Mouse (Mus musculus) gastrocnemius, adult 2 months (tissue): ENCODE results near the gene Pdgfc. TPM values are rescaled to one million over a fixed set of nuclear protein-coding genes. Genes with fewer than 3 reads are reported as not detected.

Source experiments
- DNase-seq: peaks from one replicate; pipeline ENCODE4 v3.0.0; 2022
- H3K27ac ChIP-seq: fragments of 200-600 bp; 2 replicates; pipeline ENCODE4 v1.8.1; 2022; ENCODE audit warnings: mild to moderate bottlenecking
- H3K4me3 ChIP-seq: fragments of 200-600 bp; 2 replicates; pipeline ENCODE4 v1.8.1; 2022; ENCODE audit warnings: mild to moderate bottlenecking, moderate library complexity
- CTCF ChIP-seq: fragments of 200-600 bp; IDR thresholded peaks from 2 replicates; pipeline ENCODE4 v1.8.1; 2022; ENCODE audit warnings: antibody characterized with exemption, mild to moderate bottlenecking, moderate library complexity
- intact Hi-C: fragments of 180-260 bp; cut with DNase I; formaldehyde crosslinking; loops from one replicate; pipeline ENCODE4 v1.15.1; 2025
- total RNA-seq, 2 experiments: library from RNA; stranded (reverse); gene quantifications; 2 replicates each; pipeline ENCODE4 v1.2.3; 2021

Gene Pdgfc
- total RNA-seq, 2 experiments from 2014 or later = 1.6 to 3.3 TPM

DNA sequence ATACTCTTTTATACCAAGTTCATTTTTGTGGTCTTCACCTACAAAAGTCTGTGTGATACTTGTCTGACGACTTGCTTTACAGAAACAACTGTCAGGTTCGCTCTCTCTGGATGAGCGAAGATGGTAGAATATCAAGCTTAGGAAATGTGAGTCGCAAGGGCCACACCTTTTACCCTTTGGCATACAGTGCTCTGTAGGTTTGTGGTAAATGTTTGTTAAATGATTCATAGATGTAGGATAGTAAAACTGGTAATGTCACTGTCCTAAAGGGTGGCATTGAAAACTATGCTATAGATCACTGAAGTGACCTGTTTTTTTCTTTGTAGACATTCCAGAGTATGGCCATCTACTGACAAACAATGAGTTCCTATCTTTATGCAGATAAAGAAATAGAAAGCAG, 161.4 kb downstream of the Pdgfc start:
- TF ChIP-seq CTCF = no peak
- intact Hi-C loops = no loop called here
- no peak overlapping the region for H3K27ac ChIP-seq

DNA sequence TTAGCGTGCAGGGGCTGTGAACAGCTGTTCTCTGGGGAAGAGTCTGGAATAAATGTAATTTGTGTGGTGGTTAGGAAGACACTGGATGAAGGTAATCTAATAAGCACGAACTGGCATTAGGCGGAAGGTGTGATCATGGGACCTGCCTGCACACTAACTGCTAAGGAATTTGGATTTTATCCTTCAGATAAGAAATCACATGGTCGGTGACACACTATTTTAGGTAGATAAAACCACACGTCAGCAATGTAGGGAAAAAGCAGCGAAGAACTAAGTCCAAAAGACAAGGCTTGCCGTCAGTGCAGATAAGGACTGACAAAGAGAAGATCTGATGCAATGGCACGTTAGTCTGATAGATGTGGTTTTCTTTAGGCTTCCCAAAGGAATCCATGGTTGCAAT, 164.4 kb downstream of the Pdgfc start:
- Histone ChIP-seq H3K4me3 (no peak overlapping the region), H3K27ac (no peak overlapping the region)
- intact Hi-C loops = no loop called here
- no peak for TF ChIP-seq CTCF
- DNase-seq = no peak

More for the DNA sequence above, 161.4 kb downstream of the Pdgfc start:
- no peak overlapping the region for H3K4me3 ChIP-seq
- DNase-seq = no peak

DNA sequence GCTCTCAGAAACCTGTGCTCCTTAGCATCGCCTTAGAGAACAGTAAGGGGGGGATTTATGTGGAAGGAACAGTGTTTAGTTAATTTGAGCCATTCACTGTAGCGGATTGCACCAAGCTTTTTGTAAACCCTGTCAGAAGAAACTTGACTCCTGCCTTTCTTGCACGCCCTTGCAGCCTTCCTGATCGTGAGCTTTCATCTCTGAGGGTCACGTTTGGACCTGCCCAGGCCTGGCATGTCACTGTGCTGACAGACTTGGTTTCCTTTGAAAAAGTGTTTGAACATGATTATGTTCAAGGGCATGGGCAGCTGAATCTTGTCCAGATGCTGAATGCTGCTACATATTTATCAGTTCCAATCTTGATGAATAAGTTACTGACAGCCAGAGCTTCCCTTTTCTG, 169.0 kb downstream of the Pdgfc start:
- Histone ChIP-seq H3K27ac (no peak overlapping the region), H3K4me3 (no peak overlapping the region)
- TF ChIP-seq CTCF = no peak
- no peak for DNase-seq
- intact Hi-C loops = no loop called here

DNA sequence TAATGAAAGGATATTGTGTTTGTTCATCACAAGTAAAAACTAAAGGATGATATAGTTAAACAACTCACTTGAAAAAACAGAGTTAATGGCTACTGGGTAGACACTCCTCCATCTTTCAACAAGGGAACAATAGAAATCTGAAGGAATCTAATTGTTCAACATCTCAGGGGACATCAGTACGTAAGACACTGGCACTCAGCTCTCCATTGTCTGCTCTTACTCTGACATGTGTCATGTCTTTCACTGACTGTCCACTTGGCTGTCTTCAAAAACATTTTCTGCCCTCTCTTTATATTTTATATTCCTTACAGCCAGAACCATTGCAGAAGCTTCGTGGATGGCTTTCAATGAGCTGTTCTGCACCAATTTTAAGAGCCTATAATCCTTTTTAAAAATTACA, 172.0 kb downstream of the Pdgfc start:
- no peak for TF ChIP-seq CTCF
- H3K27ac ChIP-seq = no peak overlapping the region
- H3K4me3 ChIP-seq = no peak overlapping the region
- intact Hi-C loops = no loop called here
- no peak for DNase-seq

DNA sequence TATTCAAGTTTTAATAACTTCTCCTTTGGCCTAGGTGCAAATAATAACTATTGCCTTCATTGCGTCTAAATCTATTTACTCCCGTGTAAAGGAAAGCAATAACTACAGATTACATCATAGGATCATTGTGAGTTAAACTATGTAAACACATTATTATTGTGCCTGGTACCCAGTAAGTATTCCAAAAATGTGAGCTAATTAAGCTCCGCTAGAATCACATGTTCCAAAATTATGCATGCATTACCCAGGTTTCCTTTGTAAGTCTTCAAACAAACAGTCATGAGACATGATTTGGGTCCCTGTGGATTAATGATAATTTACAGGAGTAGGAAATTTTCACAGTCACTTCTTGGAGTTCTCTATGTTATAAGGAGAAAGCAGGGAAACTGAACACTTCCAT, 174.9 kb downstream of the Pdgfc start:
- no peak for TF ChIP-seq CTCF
- intact Hi-C loops = no loop called here
- DNase-seq = no peak

DNA sequence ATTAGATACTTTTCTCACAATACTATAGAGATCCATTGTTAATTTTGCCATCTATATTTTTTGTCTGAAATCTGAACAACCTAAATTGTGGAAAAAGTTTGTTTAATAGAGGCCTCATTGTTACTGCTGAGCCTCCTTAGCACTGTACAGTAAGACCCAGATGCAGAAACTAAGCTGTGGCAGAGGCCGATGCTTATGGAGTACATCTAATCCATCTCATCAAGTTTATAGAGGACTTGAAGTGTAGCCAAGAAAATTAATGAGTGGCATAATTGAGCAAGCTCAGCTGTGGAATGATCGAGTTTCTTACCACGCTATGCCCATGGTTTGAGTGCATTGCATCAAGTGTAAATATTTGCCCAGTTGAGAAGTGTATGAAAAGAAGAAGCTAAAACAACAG, 175.4 kb downstream of the Pdgfc start:
- no peak overlapping the region for H3K4me3 ChIP-seq
- no peak for TF ChIP-seq CTCF
- intact Hi-C loops = no loop called here
- no peak overlapping the region for H3K27ac ChIP-seq
- no peak for DNase-seq

More for the DNA sequence above, 174.9 kb downstream of the Pdgfc start:
- Histone ChIP-seq H3K27ac (no peak overlapping the region), H3K4me3 (no peak overlapping the region)

DNA sequence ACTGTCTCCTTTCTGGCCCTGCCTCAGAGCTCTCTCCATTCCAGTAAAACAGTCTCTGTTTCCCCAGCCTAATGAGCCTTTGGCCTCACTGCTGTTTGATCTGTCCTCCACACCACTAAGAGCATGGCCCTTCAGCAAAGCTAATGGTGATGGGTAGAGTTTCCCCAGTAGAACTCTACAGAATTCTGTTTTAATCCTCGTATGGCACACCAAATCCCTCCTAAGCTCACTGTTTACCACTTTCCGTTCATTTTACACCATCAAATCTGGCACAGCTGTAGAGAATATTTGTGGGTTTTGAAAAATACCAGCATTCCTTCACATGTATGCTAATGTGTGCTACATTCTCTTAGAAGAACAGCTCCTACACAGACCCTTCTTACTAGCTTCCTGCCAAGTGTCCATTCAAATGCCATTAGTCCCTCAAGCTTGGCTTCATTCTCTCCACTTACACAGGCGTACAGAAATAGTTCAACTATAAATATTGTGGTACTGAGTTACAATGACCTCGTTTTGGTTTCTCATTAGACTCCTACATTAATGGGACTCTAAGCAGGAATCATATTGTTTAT, 179.4 kb downstream of the Pdgfc start:
- no peak for DNase-seq
- H3K4me3 ChIP-seq = no peak overlapping the region
- intact Hi-C loops = no loop called here
- H3K27ac ChIP-seq = peak overlapping the region; percentile 76
- TF ChIP-seq CTCF = no peak

DNA sequence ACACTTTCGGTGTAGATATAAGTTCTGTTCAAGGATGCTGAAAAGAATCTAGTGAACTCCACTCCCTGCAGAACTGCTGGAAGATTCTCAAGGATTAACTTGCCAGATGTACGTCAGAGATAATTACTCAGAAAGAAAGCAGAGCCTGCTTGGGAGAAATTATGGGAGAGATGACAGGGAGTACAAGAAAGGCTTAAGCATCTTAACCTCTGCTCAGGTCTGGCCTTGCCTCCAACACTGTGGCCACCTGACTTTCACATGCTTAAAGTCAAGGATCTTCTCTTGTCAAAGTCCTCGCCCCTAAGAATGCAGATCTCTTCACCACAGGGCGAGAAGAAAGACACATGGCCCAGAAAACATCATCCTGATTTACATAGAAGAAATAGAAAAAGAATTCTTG, 185.5 kb downstream of the Pdgfc start:
- TF ChIP-seq CTCF = no peak
- intact Hi-C loops = no loop called here
- DNase-seq = no peak

DNA sequence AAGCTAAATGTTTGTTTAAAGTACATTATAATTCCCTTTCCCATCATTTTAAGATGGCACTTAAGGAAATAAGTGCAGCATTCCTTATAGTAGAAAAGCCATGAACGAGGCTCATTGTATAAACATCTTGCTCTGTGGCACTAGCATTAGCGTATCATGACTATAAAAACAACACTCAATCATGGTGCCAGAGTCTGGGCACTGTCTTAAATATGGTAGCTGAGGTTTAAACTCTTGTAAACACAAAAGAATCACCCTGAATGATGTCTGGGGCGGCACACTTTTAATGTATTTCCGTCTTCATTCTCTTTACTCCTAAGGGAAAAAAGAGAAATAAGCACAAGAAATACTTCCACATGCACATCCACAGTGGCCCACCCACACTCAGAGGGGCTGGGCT, 192.1 kb downstream of the Pdgfc start:
- no peak overlapping the region for H3K27ac ChIP-seq
- no peak for TF ChIP-seq CTCF
- DNase-seq = no peak
- H3K4me3 ChIP-seq = no peak overlapping the region
- intact Hi-C loops = no loop called here

More for the DNA sequence above, 185.5 kb downstream of the Pdgfc start:
- Histone ChIP-seq H3K27ac (no peak overlapping the region), H3K4me3 (no peak overlapping the region)

DNA sequence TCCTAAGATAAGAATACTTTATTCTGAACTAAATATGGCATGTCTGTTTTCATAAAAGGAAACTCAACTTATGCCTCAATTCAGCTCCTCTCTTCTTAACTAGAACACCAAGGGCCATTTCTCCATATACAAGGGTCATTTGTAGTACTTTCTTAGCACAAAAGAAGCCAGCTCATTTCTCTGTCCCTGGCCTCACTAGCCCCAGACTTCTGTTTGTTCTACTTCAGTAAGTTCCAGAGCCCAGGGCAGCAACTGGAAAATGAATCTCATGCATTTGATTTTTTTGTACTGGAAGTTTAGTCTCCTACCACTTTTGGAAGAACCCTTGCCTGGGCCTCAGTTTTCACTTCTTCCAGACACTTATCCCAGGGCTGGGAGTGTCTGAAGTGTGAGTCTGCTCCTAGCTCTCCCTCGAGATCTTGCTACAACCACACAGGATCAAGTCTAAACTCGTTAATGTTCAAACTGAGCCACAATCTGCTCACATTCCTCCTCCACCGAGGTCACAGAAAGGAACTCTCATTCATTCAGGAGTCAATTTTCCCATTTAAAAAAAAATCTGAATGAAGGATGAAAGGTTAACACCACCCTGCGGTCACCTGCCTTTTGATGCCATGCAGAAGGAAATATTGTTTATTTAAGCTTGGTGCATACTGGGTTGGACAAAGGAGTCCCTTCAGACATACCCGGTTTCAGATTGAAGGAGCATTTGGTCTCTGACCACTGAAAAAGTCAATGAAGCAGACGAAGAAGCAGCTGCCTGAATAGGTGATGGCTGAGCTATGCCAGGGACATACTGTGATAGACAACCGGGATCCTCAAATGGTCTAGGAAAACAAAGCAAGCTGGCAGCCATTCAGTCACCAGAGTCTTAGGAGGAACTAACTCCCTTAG, 206.7 kb downstream of the Pdgfc start:
- H3K4me3 ChIP-seq = no peak overlapping the region
- intact Hi-C loops = no loop called here

DNA sequence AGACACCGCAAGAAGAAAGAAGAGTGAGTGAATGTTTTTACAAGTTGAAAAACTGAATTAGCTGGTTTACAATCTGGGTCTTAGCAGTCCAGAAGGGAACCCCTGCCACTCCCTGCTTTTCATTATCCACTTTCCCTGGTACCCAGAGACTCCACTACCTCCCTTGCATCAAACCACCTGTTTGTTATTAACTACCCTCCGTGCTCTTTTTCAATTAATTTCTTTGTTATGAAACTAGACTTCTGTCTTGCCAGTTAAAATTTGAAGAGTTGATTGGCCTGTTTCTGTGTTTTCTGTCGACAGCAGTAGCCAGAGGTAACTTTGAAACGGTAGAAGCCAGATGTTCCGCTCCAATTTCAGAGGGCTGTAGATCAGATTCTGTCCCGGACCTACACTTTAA, 207.4 kb downstream of the Pdgfc start:
- H3K27ac ChIP-seq = no peak overlapping the region
- no peak for TF ChIP-seq CTCF
- no peak overlapping the region for H3K4me3 ChIP-seq
- intact Hi-C loops = no loop called here
- no peak for DNase-seq

More for the DNA sequence above, 206.7 kb downstream of the Pdgfc start:
- H3K27ac ChIP-seq = no peak overlapping the region
- DNase-seq = no peak
- no peak for TF ChIP-seq CTCF

DNA sequence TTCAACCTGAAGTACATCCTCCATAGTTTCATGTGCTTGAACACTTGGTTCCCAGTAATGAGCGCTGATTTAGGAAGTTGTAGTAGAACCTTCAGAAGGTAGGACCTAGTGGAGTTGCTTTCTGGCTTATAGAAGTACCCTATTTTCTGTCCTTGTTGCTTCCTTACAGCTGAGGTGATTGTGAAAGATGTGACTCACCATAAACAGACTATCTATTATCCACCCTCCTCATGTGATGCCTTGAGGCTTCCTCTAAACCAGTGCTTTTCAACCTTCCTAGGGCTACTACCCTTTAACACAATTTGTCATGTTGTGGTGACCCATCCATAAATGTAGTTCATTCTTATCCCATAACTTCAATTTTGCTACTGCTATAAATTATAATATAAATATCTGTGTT, 226.6 kb downstream of the Pdgfc start:
- Histone ChIP-seq H3K27ac (no peak overlapping the region), H3K4me3 (no peak overlapping the region)
- no peak for TF ChIP-seq CTCF
- intact Hi-C loops = no loop called here
- no peak for DNase-seq

Other genes starting within 250 kb of the Pdgfc start
- under 1 TPM in 1 of 2 experiments, not detected in 1; 0.06 TPM for gene Gria2, start 233.6 kb upstream of the Pdgfc start, total RNA-seq
- gene Glrb, start 122.8 kb upstream of the Pdgfc start, total RNA-seq = under 1 TPM in 1 of 2 experiments, not detected in 1; 0.11 TPM